Mouse (Mus musculus) ES-E14 (cell line): ENCODE data around the gene Dnajb14.

Source experiments
- CHD2 ChIP-seq: IDR thresholded peaks from 2 replicates; pipeline ENCODE4 v1.6.1; 2014; ENCODE audit warnings: mild to moderate bottlenecking, low read depth, low read length, inconsistent platforms
- MAFK ChIP-seq: IDR thresholded peaks from 2 replicates; pipeline ENCODE4 v1.6.1; 2014; ENCODE audit warnings: mild to moderate bottlenecking, low read depth, low read length, inconsistent platforms; ENCODE audit not compliant: insufficient read depth

- TF ChIP-seq CHD2 (0 out of 2 replicates have a peak, but pooled peaks have one; percentile 3), MAFK (no peak)
These were observed 33.8 kb upstream of the Dnajb14 start for GRCm38 (mm10) chr3:137833698-137834097.
